Mouse (Mus musculus): ENCODE results near the gene Gpr25. TPM values are rescaled to one million over a fixed set of nuclear protein-coding genes. Genes with fewer than 3 reads are reported as not detected.

Gene Gpr25
- total RNA-seq (2012; rRNA removed) (not detected in 2 replicates), polyA plus RNA-seq (2012; ENCODE audit: insufficient read depth in 1 of 2, insufficient read length in 2 of 2, low read depth in 1 of 2, low replicate concordance in 2 of 2, missing spikeins in 1 of 2) (not detected)

DNA sequence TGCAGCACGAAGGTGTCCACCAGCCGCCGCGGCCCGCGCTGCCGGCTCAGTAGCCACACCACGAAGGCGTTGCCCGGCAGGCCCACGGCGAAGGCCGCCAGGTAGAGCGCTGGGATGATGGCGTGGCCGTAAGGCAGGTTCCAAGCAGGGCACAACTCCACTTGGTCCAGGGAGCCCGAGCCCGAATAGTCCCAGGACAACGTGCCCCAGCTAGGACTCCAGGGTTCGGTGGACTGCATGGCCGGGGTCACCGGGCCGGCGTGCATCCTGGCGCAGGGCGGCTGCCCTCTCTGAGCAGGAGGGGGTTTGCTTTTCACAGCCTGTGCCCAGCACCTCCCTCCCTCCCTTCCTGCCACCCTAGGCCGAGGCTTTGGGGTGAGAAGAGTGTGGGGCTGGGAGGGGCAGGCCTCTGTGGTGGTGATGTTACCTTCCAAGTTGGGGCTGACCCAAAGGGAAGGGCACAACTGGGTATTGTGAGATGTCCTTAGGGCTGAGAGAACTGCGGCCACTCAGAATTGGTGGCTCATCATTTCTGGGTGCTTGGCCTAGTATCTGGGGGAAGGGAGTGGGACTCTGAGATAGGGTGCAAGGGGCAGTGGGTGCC is at the start of gene Gpr25:
TSS of gene Gpr25 (minus strand) at position 239 of the 604 bp plus-strand sequence.
- no peak within 1 kb of the TSS for H3K9ac ChIP-seq (ENCODE audit: control insufficient read depth, low read depth, low read length, poor library complexity, severe bottlenecking)
- no peaks in the 10 kb centered on the region for H3K79me2 ChIP-seq (ENCODE audit: control insufficient read depth, insufficient read depth, low read length, poor library complexity)
- peaks cover 0 to 4% of the 10 kb centered on the region in 2 experiments; a peak in 2 of 4 replicates for H3K36me3 ChIP-seq (ENCODE audit: control insufficient read depth in 1 of 2, insufficient read depth in 2 of 2, low read length in 2 of 2)
- peaks cover 4 to 6% of the 10 kb centered on the region in 2 experiments; a peak in 2 of 4 replicates for H3K4me1 ChIP-seq (ENCODE audit: control insufficient read depth in 1 of 2, insufficient read depth in 2 of 2, low read length in 2 of 2)
- no peak for DNase-seq (ENCODE audit: low read depth, low spot score)
- no peak within 1 kb of the TSS for H3K4me3 ChIP-seq (ENCODE audit: control insufficient read depth in 1 of 2, insufficient read depth in 1 of 2, low read depth in 2 of 2, low read length in 2 of 2)
- TF ChIP-seq MEF2A (IDR thresholded peaks at IDR 0.05; ENCODE audit: extremely low read depth, insufficient replicate concordance, low read depth, low read length, poor library complexity, severe bottlenecking) (no peak), CHD2 (IDR thresholded peaks at IDR 0.05; ENCODE audit: low read length) (no peak), MAFK (IDR thresholded peaks at IDR 0.05; ENCODE audit: borderline replicate concordance, low read depth, low read length) (no peak), E2F4 (IDR thresholded peaks at IDR 0.05; ENCODE audit: borderline replicate concordance, low read depth, low read length) (no peak), CTCF (IDR thresholded peaks at IDR 0.05 in 2 of 3, conservative IDR thresholded peaks at IDR 0.05 in 1 of 3; ENCODE audit: control insufficient read depth in 1 of 3, insufficient read depth in 1 of 3, low read depth in 2 of 3, low read length in 3 of 3, poor library complexity in 1 of 3, severe bottlenecking in 1 of 3) (no peak), RCOR1 (IDR thresholded peaks at IDR 0.05; ENCODE audit: low read depth, low read length) (no peak), MAX (IDR thresholded peaks at IDR 0.05; ENCODE audit: low read length) (no peak), ZMIZ1 (IDR thresholded peaks at IDR 0.05; ENCODE audit: low read depth, low read length) (no peak), SIN3A (IDR thresholded peaks at IDR 0.05; ENCODE audit: low read length) (no peak), UBTF (IDR thresholded peaks at IDR 0.05; ENCODE audit: borderline replicate concordance, insufficient read depth, low read depth, low read length) (no peak), KAT2A (conservative IDR thresholded peaks at IDR 0.05; ENCODE audit: low read depth, low read length) (no peak), TAL1 (IDR thresholded peaks at IDR 0.05; ENCODE audit: low read length) (no peak), RAD21 (IDR thresholded peaks at IDR 0.05; ENCODE audit: low read depth, low read length) (no peak)
- H3K27ac ChIP-seq (ENCODE audit: control insufficient read depth, low read depth, low read length) = no peak within 1 kb of the TSS
- no peaks in the 10 kb centered on the region for H3K27me3 ChIP-seq (ENCODE audit: control insufficient read depth in 1 of 2, insufficient read depth in 2 of 2, low read length in 2 of 2)
- H3K9me3 ChIP-seq (replicated peaks; ENCODE audit: insufficient read depth, low read length) = no peaks in the 10 kb centered on the region

DNA sequence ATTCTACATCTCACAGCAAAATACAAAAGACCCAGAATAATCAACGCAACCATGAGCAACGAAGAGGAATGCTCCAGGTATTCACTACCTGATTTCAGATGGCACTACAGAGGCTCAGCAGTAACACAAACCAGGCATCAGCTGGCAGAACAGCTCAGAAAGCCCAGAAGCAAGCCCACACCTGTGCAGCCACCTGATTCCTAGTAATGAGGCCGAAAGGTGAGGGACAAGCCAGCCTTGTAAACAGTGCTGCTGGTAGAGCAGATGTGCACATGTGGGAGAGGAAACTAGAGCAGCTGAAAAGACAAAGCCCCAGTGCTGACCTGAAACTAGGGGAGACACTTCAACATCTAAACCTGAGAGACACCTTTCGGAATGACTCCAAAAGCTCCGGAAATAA is 48.5 kb upstream of the Gpr25 start:
- Histone ChIP-seq H3K4me1 (ENCODE audit: control insufficient read depth in 1 of 2, insufficient read depth in 2 of 2, low read length in 2 of 2) (peaks cover 0 to 6% of the 10 kb centered on the region in 2 experiments; a peak in 2 of 4 replicates), H3K27ac (ENCODE audit: control insufficient read depth, low read depth, low read length) (no peak overlapping the region), H3K9me3 (replicated peaks; ENCODE audit: insufficient read depth, low read length) (no peaks in the 10 kb centered on the region), H3K4me3 (ENCODE audit: control insufficient read depth in 1 of 2, insufficient read depth in 1 of 2, low read depth in 2 of 2, low read length in 2 of 2) (no peak overlapping the region), H3K36me3 (ENCODE audit: control insufficient read depth in 1 of 2, insufficient read depth in 2 of 2, low read length in 2 of 2) (peaks cover 0 to 2% of the 10 kb centered on the region in 2 experiments; a peak in 2 of 4 replicates), H3K9ac (ENCODE audit: control insufficient read depth, low read depth, low read length, poor library complexity, severe bottlenecking) (no peak overlapping the region), H3K27me3 (ENCODE audit: control insufficient read depth in 1 of 2, insufficient read depth in 2 of 2, low read length in 2 of 2) (no peaks in the 10 kb centered on the region), H3K79me2 (ENCODE audit: control insufficient read depth, insufficient read depth, low read length, poor library complexity) (peaks cover 4% of the 10 kb centered on the region; the same call in 1 of the 2 replicates)
- no peak for DNase-seq (ENCODE audit: low read depth, low spot score)
- TF ChIP-seq KAT2A (conservative IDR thresholded peaks at IDR 0.05; ENCODE audit: low read depth, low read length) (no peak), RCOR1 (IDR thresholded peaks at IDR 0.05; ENCODE audit: low read depth, low read length) (no peak), E2F4 (IDR thresholded peaks at IDR 0.05; ENCODE audit: borderline replicate concordance, low read depth, low read length) (no peak), NRF1 (IDR thresholded peaks at IDR 0.05; ENCODE audit: insufficient read depth, low read depth, low read length, poor library complexity, severe bottlenecking) (no peak), CHD1 (IDR thresholded peaks at IDR 0.05; ENCODE audit: low read depth, low read length) (no peak), SIN3A (IDR thresholded peaks at IDR 0.05; ENCODE audit: low read length) (no peak), ETS1 (IDR thresholded peaks at IDR 0.05; ENCODE audit: low read depth, low read length) (no peak), EP300 (IDR thresholded peaks at IDR 0.05; ENCODE audit: low read depth in 1 of 2, low read length in 2 of 2) (no peak), MYC (IDR thresholded peaks at IDR 0.05; ENCODE audit: low read depth, low read length) (no peak), USF2 (IDR thresholded peaks at IDR 0.05; ENCODE audit: borderline replicate concordance in 1 of 2, insufficient read depth in 1 of 2, low read depth in 1 of 2, low read length in 2 of 2) (no peak), ZMIZ1 (IDR thresholded peaks at IDR 0.05; ENCODE audit: low read depth, low read length) (no peak), GATA1 (IDR thresholded peaks at IDR 0.05; ENCODE audit: low read depth, low read length) (no peak), POLR2A (IDR thresholded peaks at IDR 0.05; ENCODE audit: control insufficient read depth in 1 of 2, insufficient read depth in 1 of 2, low read depth in 1 of 2, low read length in 2 of 2, poor library complexity in 1 of 2) (no peak), ZNF384 (IDR thresholded peaks at IDR 0.05; ENCODE audit: low read depth, low read length) (no peak), ELF1 (IDR thresholded peaks at IDR 0.05; ENCODE audit: low read depth, low read length) (no peak), TBP (IDR thresholded peaks at IDR 0.05; ENCODE audit: low read depth, low read length) (no peak), TCF12 (IDR thresholded peaks at IDR 0.05; ENCODE audit: low read depth, low read length) (no peak)

Data from MEL (cell line).